Mouse (Mus musculus) embryonic facial prominence, embryonic 12.5 days (tissue): Measurements from ENCODE around the gene Tnfaip8l3. TPM values are rescaled to one million over a fixed set of nuclear protein-coding genes. Genes with fewer than 3 reads are reported as not detected.
"Not testable (repeated sequence)": the region's sequence is repeated elsewhere in the genome, so short reads cannot be mapped to it uniquely, and the experiment has no call there.

Experiments used
- ATAC-seq: fragments of 200-750 bp; cut with Nextera tagmentation; 2 replicates; pipeline ENCODE4 v1.8.0; 2017; ENCODE audit not compliant: insufficient number of reproducible peaks, insufficient read depth, low FRiP score, low TSS enrichment
- H3K27ac ChIP-seq: fragments of 300-500 bp; sonication (generic); 2 replicates; pipeline ENCODE4 v1.5.1; 2016; ENCODE audit warnings: mild to moderate bottlenecking
- H3K27me3 ChIP-seq: fragments of 300-500 bp; sonication (generic); 2 replicates; pipeline ENCODE4 v1.6.1; 2016; ENCODE audit warnings: mild to moderate bottlenecking, moderate library complexity
- H3K36me3 ChIP-seq: fragments of 300-500 bp; sonication (generic); 2 replicates; pipeline ENCODE4 v1.6.1; 2016; ENCODE audit warnings: mild to moderate bottlenecking
- H3K4me1 ChIP-seq: fragments of 300-500 bp; sonication (generic); 2 replicates; pipeline ENCODE4 v1.6.1; 2016
- H3K4me2 ChIP-seq: fragments of 300-500 bp; sonication (generic); replicated peaks from 2 replicates; pipeline ENCODE4 v1.6.1; 2016; ENCODE audit warnings: mild to moderate bottlenecking, moderate library complexity
- H3K4me3 ChIP-seq: fragments of 300-500 bp; sonication (generic); 2 replicates; pipeline ENCODE4 v1.5.1; 2016; ENCODE audit warnings: mild to moderate bottlenecking
- H3K9ac ChIP-seq: fragments of 300-500 bp; sonication (generic); 2 replicates; pipeline ENCODE4 v1.6.1; 2016; ENCODE audit warnings: mild to moderate bottlenecking, moderate library complexity
- H3K9me3 ChIP-seq: fragments of 300-500 bp; sonication (generic); 2 replicates; pipeline ENCODE4 v1.6.1; 2016; ENCODE audit warnings: mild to moderate bottlenecking, moderate library complexity
- WGBS: fragments of 180-500 bp; shearing (Covaris S2); methylation state at CpG from one replicate; pipeline ENCODE4 v1.1.7; 2016; 5-methylcytosine and 5-hydroxymethylcytosine counted together
- polyA plus RNA-seq: library from polyadenylated mRNA; unstranded; fragments of >200 nt; fragmentation: Nextera tagmentation; extraction: Ambion mirVana; gene quantifications from 2 replicates; pipeline ENCODE4 v1.2.1, GENCODE M21; 2016

Tnfaip8l3 gene
- polyA plus RNA-seq, 1 experiment from 2014 or later: 0.26 TPM

DNA sequence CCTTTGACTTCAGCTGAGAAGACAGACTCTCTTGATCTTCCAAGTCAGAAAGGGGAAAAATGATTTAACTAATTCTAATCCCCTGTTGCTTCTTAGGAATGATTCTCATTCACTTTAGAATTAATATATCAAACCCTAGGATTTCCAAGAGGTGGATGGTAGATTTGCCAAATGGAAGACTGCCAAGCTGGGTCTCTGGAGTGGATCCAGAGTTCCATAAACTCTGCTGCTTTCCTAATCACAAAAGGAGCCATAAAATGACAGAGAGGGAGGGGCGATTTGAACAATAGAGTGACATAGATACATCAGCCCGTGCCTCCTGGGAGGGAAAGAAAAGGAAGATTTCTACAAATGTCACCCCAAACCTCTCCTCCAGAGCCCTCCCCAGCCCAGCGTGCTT, 3.4 kb downstream of the Tnfaip8l3 start:
- Histone ChIP-seq H3K4me2 (no peak overlapping the region), H3K9me3 (no peaks in the 10 kb centered on the region), H3K27ac (no peak overlapping the region), H3K27me3 (peaks cover 32% of the 10 kb centered on the region), H3K36me3 (no peaks in the 10 kb centered on the region), H3K4me1 (peaks cover 12% of the 10 kb centered on the region; the same call in 1 of the 2 replicates), H3K4me3 (no peak overlapping the region), H3K9ac (no peak overlapping the region)
- no peak for ATAC-seq
- WGBS: 71% methylated on average over 3 of the region's 3 CpGs

DNA sequence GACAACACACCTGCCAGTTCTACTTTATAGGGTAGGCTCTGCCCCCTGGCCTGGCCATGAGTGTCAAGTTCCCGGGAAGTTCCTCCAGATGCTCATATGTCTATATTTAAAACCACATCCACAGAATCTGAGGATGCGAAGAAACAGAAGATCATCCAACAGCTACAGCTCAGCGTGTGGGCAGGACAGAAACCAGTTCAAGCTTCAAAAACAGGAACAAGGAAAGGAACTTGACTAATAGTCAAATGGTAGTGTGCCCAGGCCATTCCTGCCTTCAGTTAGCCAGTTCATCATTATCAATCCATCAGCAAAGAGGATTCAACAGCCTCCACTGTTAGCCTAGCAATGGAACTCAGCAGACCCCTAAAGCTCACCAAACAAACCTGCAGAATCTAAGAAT, 4.5 kb downstream of the Tnfaip8l3 start:
- Histone ChIP-seq H3K4me3 (no peak overlapping the region), H3K4me2 (no peak overlapping the region), H3K9me3 (no peaks in the 10 kb centered on the region), H3K27ac (no peak overlapping the region), H3K36me3 (no peaks in the 10 kb centered on the region), H3K4me1 (0 out of 2 replicates have a peak, but pooled peaks cover 6% of the 10 kb centered on the region), H3K27me3 (peaks cover 26% of the 10 kb centered on the region), H3K9ac (no peak overlapping the region)
- 83% methylated on average over 3 of the region's 3 CpGs for WGBS
- ATAC-seq: no peak

DNA sequence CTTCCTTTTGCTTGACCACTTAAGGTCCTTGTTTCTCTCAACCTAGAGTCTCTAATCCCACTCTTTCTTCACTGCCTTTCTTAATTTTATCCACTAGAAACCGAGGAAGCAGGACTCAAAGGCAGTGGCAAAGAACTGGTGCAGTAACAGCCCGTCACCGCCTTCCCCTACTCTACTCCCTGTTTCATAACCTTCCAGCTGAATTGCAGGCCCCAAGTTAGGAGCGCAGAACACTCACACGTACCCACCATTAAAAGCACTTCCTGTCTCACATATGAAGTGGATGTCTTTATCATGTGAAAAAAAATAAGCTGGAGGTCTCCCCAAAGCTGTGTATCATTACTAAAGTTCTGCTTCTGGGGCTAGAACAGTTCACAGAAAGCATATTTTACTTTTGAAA, 6.5 kb downstream of the Tnfaip8l3 start:
- Histone ChIP-seq H3K27me3 (peaks cover 7% of the 10 kb centered on the region; the same call in 1 of the 2 replicates), H3K4me2 (no peak overlapping the region), H3K9me3 (no peaks in the 10 kb centered on the region), H3K4me1 (no peaks in the 10 kb centered on the region), H3K36me3 (no peaks in the 10 kb centered on the region), H3K27ac (no peak overlapping the region), H3K9ac (no peak overlapping the region), H3K4me3 (no peak overlapping the region)
- no peak for ATAC-seq
- WGBS: 71% methylated on average over 5 of the region's 5 CpGs

DNA sequence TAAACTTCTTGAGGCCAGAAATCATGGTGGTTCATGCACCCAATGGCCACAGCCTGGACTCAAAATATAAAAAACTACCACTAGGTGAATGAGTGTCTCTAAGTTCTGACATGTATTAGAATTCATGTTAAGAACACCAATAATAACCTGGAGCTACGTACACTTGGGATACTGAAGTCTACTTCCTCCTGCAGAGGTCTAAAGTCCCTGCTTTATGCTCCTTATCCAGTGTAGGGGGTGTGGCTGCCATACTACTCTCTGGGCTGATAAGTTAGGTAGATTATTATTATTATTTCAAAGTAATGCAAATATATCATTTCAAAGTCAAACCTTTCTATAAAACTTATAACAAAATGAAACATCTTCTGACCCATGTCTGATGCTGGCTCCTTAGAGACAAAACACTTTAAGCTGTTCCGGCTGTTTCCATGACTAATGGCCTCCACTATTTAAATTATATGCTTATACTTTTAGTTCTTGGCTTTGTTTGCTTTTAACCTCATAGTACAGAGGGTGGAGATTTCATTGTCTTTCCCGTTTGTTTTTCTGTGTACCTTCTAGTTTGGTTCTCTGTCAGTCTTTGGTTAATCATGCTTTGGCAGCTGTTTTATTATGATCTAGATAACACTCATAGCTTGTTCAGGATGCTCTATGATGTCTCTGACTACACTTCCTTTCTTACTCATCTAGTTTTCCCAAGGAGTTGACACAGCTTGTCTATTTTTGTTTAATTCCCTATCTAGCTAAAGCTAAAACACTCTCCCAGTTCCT, 16.7 kb downstream of the Tnfaip8l3 start:
- Histone ChIP-seq H3K27ac (no peak overlapping the region), H3K4me2 (no peak overlapping the region), H3K36me3 (no peaks in the 10 kb centered on the region), H3K27me3 (no peaks in the 10 kb centered on the region), H3K9ac (no peak overlapping the region), H3K9me3 (no peaks in the 10 kb centered on the region), H3K4me1 (no peaks in the 10 kb centered on the region), H3K4me3 (no peak overlapping the region)
- WGBS: 78% methylated on average over 3 of the region's 3 CpGs
- ATAC-seq: no peak

DNA sequence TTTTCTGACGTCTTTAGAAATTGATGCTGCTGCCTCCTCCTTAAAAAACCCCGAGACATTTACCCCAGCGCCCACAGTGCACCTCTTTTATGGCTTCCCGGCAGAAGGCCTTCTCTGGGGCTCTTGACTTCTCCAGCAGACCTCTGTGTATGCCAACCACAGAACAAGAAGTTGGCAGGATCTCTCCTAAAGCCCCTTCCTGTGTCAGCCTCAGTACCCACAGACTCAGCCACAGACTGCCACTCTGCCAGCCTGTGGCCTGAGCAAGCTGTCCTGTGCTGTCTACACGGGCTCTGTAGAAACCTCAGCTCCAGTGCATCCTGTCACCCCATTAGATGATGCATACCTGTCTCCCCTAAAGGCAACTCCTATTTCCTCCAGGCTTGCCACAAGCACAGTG, 19.2 kb downstream of the Tnfaip8l3 start:
- no peaks in the 10 kb centered on the region for H3K9me3 ChIP-seq
- H3K27ac ChIP-seq: no peak overlapping the region
- H3K36me3 ChIP-seq: no peaks in the 10 kb centered on the region
- no peaks in the 10 kb centered on the region for H3K4me1 ChIP-seq
- 76% methylated on average over 5 of the region's 5 CpGs for WGBS
- ATAC-seq: no peak
- no peak overlapping the region for H3K9ac ChIP-seq
- no peak overlapping the region for H3K4me2 ChIP-seq
- H3K27me3 ChIP-seq: no peaks in the 10 kb centered on the region
- H3K4me3 ChIP-seq: no peak overlapping the region

DNA sequence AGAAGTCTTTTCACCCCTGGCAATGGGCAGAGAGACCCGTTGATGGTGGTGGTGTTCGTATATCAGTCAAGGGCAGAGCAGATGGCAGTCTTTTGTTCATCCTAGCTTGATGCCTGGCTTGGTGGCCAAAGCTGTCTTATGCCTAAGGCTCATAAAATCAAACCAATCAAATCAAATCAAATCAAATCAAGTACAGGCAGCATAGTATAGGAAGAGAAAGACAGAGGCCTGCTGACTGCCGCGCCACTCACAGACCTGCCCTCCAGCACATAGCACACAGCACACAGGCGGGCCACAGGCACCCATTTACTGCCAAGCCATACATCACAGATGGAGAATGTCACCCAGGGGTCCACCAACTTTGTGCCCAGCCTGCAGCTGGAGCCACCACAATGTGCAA, 25.1 kb downstream of the Tnfaip8l3 start:
- Histone ChIP-seq H3K9me3 (no peaks in the 10 kb centered on the region), H3K4me1 (no peaks in the 10 kb centered on the region), H3K27me3 (no peaks in the 10 kb centered on the region), H3K36me3 (no peaks in the 10 kb centered on the region), H3K4me3 (no peak overlapping the region), H3K9ac (no peak overlapping the region), H3K4me2 (no peak overlapping the region), H3K27ac (no peak overlapping the region)
- ATAC-seq: no peak
- WGBS: 89% methylated on average over 5 of the region's 5 CpGs

DNA sequence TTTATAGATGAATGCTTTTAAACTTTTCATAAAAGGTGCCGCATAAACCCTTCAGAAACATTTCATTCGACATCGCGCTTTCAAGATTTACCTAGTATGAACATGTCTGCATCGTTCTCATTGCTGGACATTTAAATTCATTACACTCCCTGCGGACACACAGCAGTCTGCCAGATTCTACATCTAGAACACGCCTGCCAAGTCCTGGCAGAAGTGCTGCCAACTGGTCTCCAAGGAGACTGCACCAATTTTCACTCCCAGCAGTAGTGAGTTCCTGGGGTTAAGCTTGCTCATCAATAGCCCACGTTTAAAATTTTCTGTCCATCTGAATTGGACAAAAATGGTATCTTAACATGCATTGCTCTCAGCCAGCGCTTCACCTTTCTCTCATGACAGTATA, 30.5 kb downstream of the Tnfaip8l3 start:
- WGBS: 80% methylated on average over 9 of the region's 9 CpGs
- no peak overlapping the region for H3K4me3 ChIP-seq
- ATAC-seq: no peak
- no peak overlapping the region for H3K9ac ChIP-seq
- no peak overlapping the region for H3K27ac ChIP-seq
- H3K36me3 ChIP-seq: no peaks in the 10 kb centered on the region
- H3K4me2 ChIP-seq: no peak overlapping the region
- no peaks in the 10 kb centered on the region; the same call in 1 of the 2 replicates for H3K27me3 ChIP-seq
- H3K4me1 ChIP-seq: no peaks in the 10 kb centered on the region
- no peaks in the 10 kb centered on the region for H3K9me3 ChIP-seq

DNA sequence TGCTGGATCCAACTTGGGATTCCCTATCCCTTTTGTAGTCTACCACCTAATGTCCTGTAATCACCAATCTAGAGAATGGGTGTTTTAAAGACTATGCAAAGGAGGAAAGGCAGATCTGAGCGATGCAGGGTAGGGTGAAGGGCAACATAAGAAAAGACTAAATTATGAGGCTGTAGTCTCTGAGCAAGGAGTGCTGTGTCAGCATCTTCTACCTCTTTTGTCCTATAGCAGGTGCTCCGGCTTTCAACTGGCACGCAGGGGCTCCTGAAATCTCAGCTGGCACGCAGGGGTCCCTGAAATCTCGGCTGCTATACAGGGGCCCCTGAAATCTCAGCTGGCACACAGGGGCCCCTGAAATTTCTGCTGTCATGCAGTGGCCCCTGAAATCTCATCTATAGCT, 33.5 kb downstream of the Tnfaip8l3 start:
- no peaks in the 10 kb centered on the region for H3K36me3 ChIP-seq
- no peak overlapping the region for H3K27ac ChIP-seq
- H3K9me3 ChIP-seq: no peaks in the 10 kb centered on the region
- WGBS: 85% methylated on average over 5 of the region's 5 CpGs
- H3K4me2 ChIP-seq: no peak overlapping the region
- no peak overlapping the region for H3K4me3 ChIP-seq
- ATAC-seq: no peak
- no peak overlapping the region for H3K9ac ChIP-seq
- H3K4me1 ChIP-seq: no peaks in the 10 kb centered on the region
- H3K27me3 ChIP-seq: no peaks in the 10 kb centered on the region; the same call in 1 of the 2 replicates

DNA sequence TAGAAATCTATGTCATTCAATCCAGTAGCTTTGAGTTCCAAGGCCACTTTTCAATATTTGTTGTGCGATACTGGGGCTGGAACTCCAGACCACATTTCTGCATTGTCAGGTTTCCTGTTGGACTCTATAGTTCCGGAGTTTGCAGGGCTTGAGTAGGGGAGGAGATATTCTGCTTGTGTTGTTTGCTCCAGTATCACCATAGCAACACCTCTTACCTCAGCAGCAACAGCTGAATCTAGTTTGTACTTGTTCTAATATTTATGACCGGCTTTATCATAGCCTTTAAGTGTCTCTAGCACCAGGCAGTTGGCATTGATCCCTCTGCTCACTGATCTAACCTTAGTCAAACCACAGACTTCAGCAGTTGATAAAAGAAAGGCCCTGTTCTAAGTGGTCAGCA, 45.4 kb downstream of the Tnfaip8l3 start:
- no peak for ATAC-seq
- Histone ChIP-seq H3K27me3 (no peaks in the 10 kb centered on the region), H3K4me3 (no peak overlapping the region), H3K4me2 (no peak overlapping the region), H3K4me1 (no peaks in the 10 kb centered on the region), H3K27ac (no peak overlapping the region), H3K9ac (no peak overlapping the region), H3K36me3 (no peaks in the 10 kb centered on the region), H3K9me3 (no peaks in the 10 kb centered on the region)
- 72% methylated on average over 3 of the region's 3 CpGs for WGBS

DNA sequence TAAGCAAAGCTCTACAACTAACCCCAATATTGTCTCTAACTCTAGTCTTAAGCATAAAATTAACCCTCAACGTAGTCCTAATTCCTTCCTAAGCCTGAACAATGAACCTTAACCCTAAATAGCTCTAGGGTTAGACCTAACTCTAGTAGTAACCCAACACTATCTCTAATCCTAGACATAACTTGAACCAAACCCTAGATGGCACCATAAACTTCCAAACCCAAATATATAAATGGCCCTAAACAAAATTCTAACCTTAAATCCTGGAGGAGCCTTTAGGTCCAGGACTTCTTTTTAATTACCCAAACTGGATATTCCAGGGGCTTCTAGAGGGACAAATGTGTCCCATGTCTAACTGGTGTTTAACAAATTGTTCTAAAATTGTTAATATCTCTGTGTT, 73.7 kb downstream of the Tnfaip8l3 start:
- Histone ChIP-seq H3K36me3 (no peaks in the 10 kb centered on the region), H3K4me1 (no peaks in the 10 kb centered on the region)

DNA sequence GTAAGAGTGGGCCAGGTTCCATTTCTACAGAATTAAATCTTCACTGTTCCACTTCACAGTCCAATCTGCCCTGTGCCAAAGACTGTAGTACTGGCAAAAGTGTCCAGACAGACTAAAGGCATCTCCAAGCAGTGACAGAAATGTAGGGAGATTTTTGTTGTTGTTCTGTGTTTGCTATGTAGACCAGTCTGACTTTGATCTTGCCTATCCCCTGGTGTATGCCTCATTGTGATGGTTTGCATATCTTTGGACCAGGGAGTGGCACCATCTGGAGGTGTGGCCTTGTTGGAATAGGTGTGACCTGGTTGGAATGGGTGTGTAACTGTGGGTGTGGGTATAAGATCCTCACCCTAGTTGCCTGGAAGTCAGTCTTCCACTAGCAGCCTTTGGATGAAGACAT, 75.6 kb downstream of the Tnfaip8l3 start:
- not testable (repeated sequence) for H3K4me1 ChIP-seq, H3K27me3 ChIP-seq, H3K9ac ChIP-seq, H3K4me2 ChIP-seq, H3K36me3 ChIP-seq, H3K27ac ChIP-seq, H3K4me3 ChIP-seq, H3K9me3 ChIP-seq, ATAC-seq

More for the DNA sequence above, 73.7 kb downstream of the Tnfaip8l3 start:
- no peak for ATAC-seq
- H3K27me3 ChIP-seq: no peaks in the 10 kb centered on the region
- no peak overlapping the region for H3K27ac ChIP-seq
- H3K9ac ChIP-seq: no peak overlapping the region
- H3K9me3 ChIP-seq: no peaks in the 10 kb centered on the region
- no peak overlapping the region for H3K4me3 ChIP-seq
- 57% methylated on average over 1 of the region's 1 CpGs for WGBS
- H3K4me2 ChIP-seq: no peak overlapping the region

DNA sequence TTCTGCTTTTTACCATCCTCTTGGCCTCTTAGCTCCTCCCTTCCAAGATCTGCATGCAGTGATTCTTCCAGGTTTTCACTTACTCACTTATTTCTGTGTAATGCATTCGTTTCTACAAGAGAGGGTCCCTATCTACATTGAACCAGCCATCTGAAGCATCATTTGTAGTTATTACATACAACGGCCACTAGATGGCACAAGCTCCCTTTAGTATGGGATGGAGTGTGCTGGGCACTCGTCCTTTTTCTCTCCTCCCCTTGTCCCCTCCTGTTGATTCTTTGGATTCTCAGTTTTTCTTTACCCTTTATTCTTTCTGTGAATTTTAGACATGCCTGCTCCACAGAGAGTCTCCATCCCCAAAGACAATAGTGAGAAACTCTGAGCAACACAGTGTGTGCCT, 77.3 kb downstream of the Tnfaip8l3 start:
- 2% methylated on average over 3 of the region's 3 CpGs for whole genome bisulfite sequencing
- no peaks in the 10 kb centered on the region for H3K27me3 ChIP-seq
- no peak overlapping the region for H3K4me2 ChIP-seq
- no peak overlapping the region for H3K9ac ChIP-seq
- H3K4me1 ChIP-seq: no peaks in the 10 kb centered on the region
- ATAC-seq: no peak
- no peaks in the 10 kb centered on the region for H3K36me3 ChIP-seq
- no peak overlapping the region for H3K4me3 ChIP-seq
- H3K27ac ChIP-seq: no peak overlapping the region
- no peaks in the 10 kb centered on the region for H3K9me3 ChIP-seq
